In genomic region chr11:5898531-5898930, GRCm38 (mm10) we compare ENCODE assay signal across 12 mouse cellular contexts. TPM values are rescaled to one million over a fixed set of nuclear protein-coding genes. Genes with fewer than 3 reads are reported as not detected.
DNase-seq lines count a peak whose midpoint lies in the region; ATAC-seq and TF ChIP-seq lines count a peak whose summit lies in the region.
"Had no signal": no experiment of that assay in that cellular context is flagged by ENCODE, and none has a peak within 500 bp of the region (broad histone marks: within the 10 kb centered on the region; RNA-seq: fewer than 3 reads in every experiment).

TSS of gene Myl7 (minus strand) at chr11:5898782.

- peaks cover 12% of the 10 kb centered on the region for H3K4me1 ChIP-seq in hindbrain, embryonic 16.5 days (ENCODE audit: control insufficient read depth, insufficient read depth, low read depth, low read length)
- H3K4me1 ChIP-seq in hindbrain, embryonic 14.5 days (replicated peaks; ENCODE audit: control insufficient read depth, insufficient read depth, low read length): peaks cover 17% of the 10 kb centered on the region
- H3K4me1 ChIP-seq in ES-Bruce4 (ENCODE audit: control insufficient read depth, insufficient read depth, low read length): peaks cover 4% of the 10 kb centered on the region
- peaks cover 84% of the 10 kb centered on the region for H3K4me1 ChIP-seq in heart, embryonic 13.5 days
- peaks cover 40% of the 10 kb centered on the region for H3K4me1 ChIP-seq in limb, embryonic 12.5 days (replicated peaks)

- no peak within 1 kb of the TSS for H3K27ac ChIP-seq in hindbrain, embryonic 16.5 days (ENCODE audit: low read depth, low read length)
- H3K27ac ChIP-seq in hindbrain, embryonic 14.5 days: no peak within 1 kb of the TSS
- no peak within 1 kb of the TSS for H3K27ac ChIP-seq in ES-Bruce4 (ENCODE audit: insufficient read depth, low read length)
- H3K27ac ChIP-seq in heart, embryonic 13.5 days (replicated peaks): peak within 1 kb of the TSS; percentile 97
- H3K27ac ChIP-seq in limb, embryonic 12.5 days: no peak within 1 kb of the TSS

- TF ChIP-seq CTCF in ES-Bruce4 (IDR thresholded peaks at IDR 0.05; ENCODE audit: low read depth, low read length): no peak

- ATAC-seq in hindbrain, embryonic 16.5 days: no peak
- no peak for ATAC-seq in hindbrain, embryonic 14.5 days (ENCODE audit: low FRiP score)
- 0 out of 2 replicates have a peak, but pooled peaks have one; percentile 26 for ATAC-seq in heart, embryonic 13.5 days (ENCODE audit: extremely low read depth, insufficient number of reproducible peaks, low FRiP score, low TSS enrichment)
- ATAC-seq in limb, embryonic 12.5 days (ENCODE audit: insufficient number of reproducible peaks, insufficient read depth, low FRiP score, low TSS enrichment, low read depth): no peak
- ATAC-seq: activated CD4-positive, CD25-positive, alpha-beta regulatory T cell, adult 4 months had no signal

- no peak for TF ChIP-seq POLR2A in ES-Bruce4 (IDR thresholded peaks at IDR 0.05; ENCODE audit: insufficient read depth, low read length)

- H3K4me2 ChIP-seq in hindbrain, embryonic 16.5 days (ENCODE audit: low read length): no peak within 1 kb of the TSS
- H3K4me2 ChIP-seq in hindbrain, embryonic 14.5 days (replicated peaks): no peak within 1 kb of the TSS
- H3K4me2 ChIP-seq in heart, embryonic 13.5 days: peak within 1 kb of the TSS; percentile 71
- H3K4me2 ChIP-seq in limb, embryonic 12.5 days: 0 out of 2 replicates have a peak within 1 kb of the TSS, but pooled peaks have one; percentile 15

- no peak for DNase-seq in hindbrain, embryonic 14.5 days (ENCODE audit: low spot score)
- DNase-seq in adrenal gland, adult 18-20 months (ENCODE audit: low spot score in 2 of 2): no peak
- no peak for DNase-seq in cerebellum, postnatal 36 days
- no peak for DNase-seq in gastrocnemius, adult 8-10 months (ENCODE audit: low spot score in 2 of 2)

- H3K9ac ChIP-seq in hindbrain, embryonic 16.5 days (ENCODE audit: low read depth, low read length): peak within 1 kb of the TSS; percentile 9; the same call in 1 of the 2 replicates
- H3K9ac ChIP-seq in hindbrain, embryonic 14.5 days: no peak within 1 kb of the TSS
- peak within 1 kb of the TSS; percentile 21 for H3K9ac ChIP-seq in ES-Bruce4 (ENCODE audit: low read depth, poor library complexity, severe bottlenecking)
- peak within 1 kb of the TSS; percentile 90 for H3K9ac ChIP-seq in heart, embryonic 13.5 days
- H3K9ac ChIP-seq in limb, embryonic 12.5 days (replicated peaks): no peak within 1 kb of the TSS

- no peaks in the 10 kb centered on the region for H3K36me3 ChIP-seq in hindbrain, embryonic 16.5 days (ENCODE audit: control insufficient read depth, insufficient read depth, low read length)
- H3K36me3 ChIP-seq in hindbrain, embryonic 14.5 days (replicated peaks; ENCODE audit: control insufficient read depth, insufficient read depth): no peaks in the 10 kb centered on the region
- no peaks in the 10 kb centered on the region for H3K36me3 ChIP-seq in ES-Bruce4 (ENCODE audit: control insufficient read depth, insufficient read depth, low read length, poor library complexity, severe bottlenecking)
- H3K36me3 ChIP-seq in heart, embryonic 13.5 days: peaks cover 6% of the 10 kb centered on the region; the same call in 1 of the 2 replicates
- no peaks in the 10 kb centered on the region for H3K36me3 ChIP-seq in limb, embryonic 12.5 days

- no peak for TF ChIP-seq EP300 in ES-Bruce4 (IDR thresholded peaks at IDR 0.05; ENCODE audit: insufficient read depth, low read depth, low read length)

- H3K9me3 ChIP-seq in hindbrain, embryonic 16.5 days (ENCODE audit: control insufficient read depth, low read length): no peaks in the 10 kb centered on the region
- H3K9me3 ChIP-seq in hindbrain, embryonic 14.5 days (ENCODE audit: control insufficient read depth, low read length): no peaks in the 10 kb centered on the region
- H3K9me3 ChIP-seq in ES-Bruce4 (replicated peaks; ENCODE audit: control insufficient read depth, insufficient read depth, low read length, poor library complexity, severe bottlenecking): no peaks in the 10 kb centered on the region
- no peaks in the 10 kb centered on the region for H3K9me3 ChIP-seq in heart, embryonic 13.5 days
- H3K9me3 ChIP-seq in limb, embryonic 12.5 days: no peaks in the 10 kb centered on the region

- H3K27me3 ChIP-seq in hindbrain, embryonic 16.5 days (replicated peaks; ENCODE audit: control insufficient read depth, insufficient read depth, low read length): peaks cover 3% of the 10 kb centered on the region
- peaks cover 5% of the 10 kb centered on the region; the same call in 1 of the 2 replicates for H3K27me3 ChIP-seq in hindbrain, embryonic 14.5 days (ENCODE audit: control insufficient read depth, insufficient read depth, low read length)
- H3K27me3 ChIP-seq in ES-Bruce4 (ENCODE audit: control insufficient read depth, insufficient read depth, low read length, poor library complexity, severe bottlenecking): no peaks in the 10 kb centered on the region
- H3K27me3 ChIP-seq in heart, embryonic 13.5 days (replicated peaks): peaks cover 27% of the 10 kb centered on the region
- H3K27me3 ChIP-seq in limb, embryonic 12.5 days: peaks cover 68% of the 10 kb centered on the region

- no peak within 1 kb of the TSS for H3K4me3 ChIP-seq in hindbrain, embryonic 16.5 days (ENCODE audit: low read length)
- H3K4me3 ChIP-seq in hindbrain, embryonic 14.5 days (replicated peaks; ENCODE audit: low read length): no peak within 1 kb of the TSS
- peak within 1 kb of the TSS; percentile 40 for H3K4me3 ChIP-seq in ES-Bruce4 (ENCODE audit: low read depth, low read length)
- peak within 1 kb of the TSS; percentile 57 for H3K4me3 ChIP-seq in heart, embryonic 13.5 days
- H3K4me3 ChIP-seq in limb, embryonic 12.5 days (replicated peaks): no peak within 1 kb of the TSS

- 70% methylated on average over 5 of the region's 5 CpGs for WGBS in hindbrain, embryonic 16.5 days
- 72% methylated on average over 5 of the region's 5 CpGs for WGBS in hindbrain, embryonic 14.5 days
- WGBS in heart, embryonic 13.5 days: 21% methylated on average over 5 of the region's 5 CpGs
- 61% methylated on average over 5 of the region's 5 CpGs for WGBS in limb, embryonic 12.5 days

RNA-seq across cellular contexts. Expression of gene Myl7, which starts in this region (rescaled TPM):
- polyA plus RNA-seq in hindbrain, embryonic 16.5 days (2015; fragmentation: Nextera tagmentation; extraction: Ambion mirVana): 0.49 TPM in 1 of 2 replicates, not detected in the other
- not detected in 2 replicates for polyA plus RNA-seq in hindbrain, embryonic 14.5 days (2014; fragmentation: Nextera tagmentation; extraction: Ambion mirVana)
- 1.4 TPM in 1 of 2 replicates, not detected in the other for polyA plus RNA-seq in ES-Bruce4 (2011; ENCODE audit: insufficient read depth, insufficient read length, low read depth, missing spikeins)
- 4,508 and 5,229 TPM in 2 replicates for polyA plus RNA-seq in heart, embryonic 13.5 days (2015; fragmentation: Nextera tagmentation; extraction: Ambion mirVana)
- 1.3 and 2.4 TPM in 2 replicates for polyA plus RNA-seq in limb, embryonic 12.5 days (2016; fragmentation: Nextera tagmentation; extraction: Ambion mirVana)
- total RNA-seq in adrenal gland, adult 18-20 months (2021): not detected
- total RNA-seq in gastrocnemius, adult 8-10 months (2022): not detected
- total RNA-seq: granulocyte monocyte progenitor cell, adult 5-6 weeks; layer of hippocampus, adult 8-10 months had no signal
- polyA plus RNA-seq: activated CD4-positive, CD25-positive, alpha-beta regulatory T cell, adult 4 months; C2C12 had no signal

Comparison
In these comparisons a context has a peak if more than half of its experiments do, and no peak if none do; other contexts are left out.
1. RNA of gene Myl7 (polyA plus RNA-seq): 4,508 to 5,229 TPM in heart, embryonic 13.5 days; 1.4 TPM in ES-Bruce4, 1.3 to 2.4 TPM in limb, embryonic 12.5 days, not detected in hindbrain, embryonic 14.5 days and 0.49 TPM in hindbrain, embryonic 16.5 days; every median in the first group is over 1,000 times any median in the second.
2. H3K9ac ChIP-seq: peak in hindbrain, embryonic 16.5 days (single experiment), ES-Bruce4 (single experiment) and heart, embryonic 13.5 days (single experiment); none in hindbrain, embryonic 14.5 days (single experiment) and limb, embryonic 12.5 days (single experiment).
3. H3K4me2 ChIP-seq: peak in heart, embryonic 13.5 days (single experiment) and limb, embryonic 12.5 days (single experiment); none in hindbrain, embryonic 16.5 days (single experiment) and hindbrain, embryonic 14.5 days (single experiment).
4. H3K4me3 ChIP-seq: peak in ES-Bruce4 (single experiment) and heart, embryonic 13.5 days (single experiment); none in hindbrain, embryonic 16.5 days (single experiment), hindbrain, embryonic 14.5 days (single experiment) and limb, embryonic 12.5 days (single experiment).